In the genomic region with DNA sequence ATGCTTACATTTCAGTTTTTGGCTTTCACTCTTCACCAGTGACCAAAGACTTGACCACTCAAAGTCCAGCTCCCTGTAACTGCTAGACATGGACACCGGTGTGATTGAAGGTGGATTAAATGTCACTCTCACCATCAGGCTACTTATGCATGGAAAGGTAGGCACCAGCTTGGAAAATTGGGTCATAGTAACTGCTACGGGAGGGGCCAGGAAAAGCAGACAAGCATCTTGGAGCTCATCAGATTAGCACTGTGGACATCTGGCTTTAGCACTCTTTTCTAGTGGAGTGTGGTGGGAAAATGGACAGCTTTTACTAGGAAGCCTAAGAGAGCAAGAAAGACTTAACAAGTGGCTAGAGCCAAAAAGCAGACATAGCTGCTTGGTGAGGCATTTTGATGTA, we compare ENCODE assay signal across 17 mouse cellular contexts. TPM values are rescaled to one million over a fixed set of nuclear protein-coding genes. Genes with fewer than 3 reads are reported as not detected.
DNase-seq lines count a peak whose midpoint lies in the region; ATAC-seq and TF ChIP-seq lines count a peak whose summit lies in the region.
"Had no signal": no experiment of that assay in that cellular context is flagged by ENCODE, and none has a peak within 500 bp of the region (broad histone marks: within the 10 kb centered on the region; RNA-seq: fewer than 3 reads in every experiment).

No protein-coding gene starts in this region.

- no peak overlapping the region for H3K27ac ChIP-seq in heart, embryonic 13.5 days (replicated peaks)
- no peak overlapping the region for H3K27ac ChIP-seq in lung, embryonic 15.5 days
- no peak overlapping the region for H3K27ac ChIP-seq in embryonic facial prominence, embryonic 12.5 days
- H3K27ac ChIP-seq in liver, postnatal 0 days (ENCODE audit: low read depth) = 0 out of 2 replicates have a peak overlapping the region, but pooled peaks have one; percentile 4
- H3K27ac ChIP-seq: macrophage had no signal

- peak overlapping the region; percentile 93; the same call in 1 of the 2 replicates for H3K4me3 ChIP-seq in heart, embryonic 13.5 days
- no peak overlapping the region for H3K4me3 ChIP-seq in lung, embryonic 15.5 days
- no peak overlapping the region for H3K4me3 ChIP-seq in embryonic facial prominence, embryonic 12.5 days
- H3K4me3 ChIP-seq in liver, postnatal 0 days (ENCODE audit: low read depth, low read length) = no peak overlapping the region

- WGBS in heart, embryonic 13.5 days = 62% methylated on average over 2 of the region's 2 CpGs
- WGBS in lung, embryonic 15.5 days = 70% methylated on average over 2 of the region's 2 CpGs
- WGBS in embryonic facial prominence, embryonic 12.5 days = 64% methylated on average over 2 of the region's 2 CpGs
- WGBS in liver, postnatal 0 days (ENCODE audit: insufficient replicate concordance) = 83% methylated on average over 2 of the region's 2 CpGs

- no peak for TF ChIP-seq EP300 in liver, postnatal 0 days (IDR thresholded peaks at IDR 0.05; ENCODE audit: low read depth)

- H3K36me3 ChIP-seq in heart, embryonic 13.5 days = peaks cover 61% of the 10 kb centered on the region
- H3K36me3 ChIP-seq in lung, embryonic 15.5 days = peaks cover 46% of the 10 kb centered on the region
- peaks cover 46% of the 10 kb centered on the region for H3K36me3 ChIP-seq in embryonic facial prominence, embryonic 12.5 days
- H3K36me3 ChIP-seq in liver, postnatal 0 days (replicated peaks; ENCODE audit: insufficient read depth, low read length) = peaks cover 46% of the 10 kb centered on the region

- H3K4me1 ChIP-seq in heart, embryonic 13.5 days = peaks cover 19% of the 10 kb centered on the region
- peaks cover 10% of the 10 kb centered on the region for H3K4me1 ChIP-seq in lung, embryonic 15.5 days
- H3K4me1 ChIP-seq in embryonic facial prominence, embryonic 12.5 days = peaks cover 12% of the 10 kb centered on the region; the same call in 1 of the 2 replicates
- H3K4me1 ChIP-seq in liver, postnatal 0 days (ENCODE audit: insufficient read depth) = peaks cover 10% of the 10 kb centered on the region; the same call in 1 of the 2 replicates

- no peak overlapping the region; the same call in none of the 2 replicates for H3K9ac ChIP-seq in heart, embryonic 13.5 days
- H3K9ac ChIP-seq in lung, embryonic 15.5 days = no peak overlapping the region
- H3K9ac ChIP-seq in embryonic facial prominence, embryonic 12.5 days = no peak overlapping the region
- 0 out of 2 replicates have a peak overlapping the region, but pooled peaks have one; percentile 17 for H3K9ac ChIP-seq in liver, postnatal 0 days (replicated peaks)

- H3K27me3 ChIP-seq in heart, embryonic 13.5 days (replicated peaks) = no peaks in the 10 kb centered on the region
- no peaks in the 10 kb centered on the region for H3K27me3 ChIP-seq in lung, embryonic 15.5 days
- no peaks in the 10 kb centered on the region for H3K27me3 ChIP-seq in embryonic facial prominence, embryonic 12.5 days
- no peaks in the 10 kb centered on the region for H3K27me3 ChIP-seq in liver, postnatal 0 days (ENCODE audit: insufficient read depth, low read length)

- no peak for ATAC-seq in heart, embryonic 13.5 days (ENCODE audit: extremely low read depth, insufficient number of reproducible peaks, low FRiP score, low TSS enrichment)
- no peak for ATAC-seq in lung, embryonic 15.5 days (ENCODE audit: borderline replicate concordance, extremely low read depth, low FRiP score, low TSS enrichment)
- ATAC-seq in embryonic facial prominence, embryonic 12.5 days (ENCODE audit: insufficient number of reproducible peaks, insufficient read depth, low FRiP score, low TSS enrichment) = no peak
- ATAC-seq in liver, postnatal 0 days = no peak
- no peak for ATAC-seq in monocyte, adult 5-6 weeks (replicated peaks; ENCODE audit: insufficient number of reproducible peaks, low FRiP score, low TSS enrichment, poor library complexity, severe bottlenecking)

- no peak for DNase-seq in heart, postnatal 4 days
- no peak for DNase-seq in lung, postnatal 36 days
- no peak for DNase-seq in liver, postnatal 0 days
- no peak for DNase-seq in urinary bladder, postnatal 4 days (ENCODE audit: low spot score in 2 of 2)
- DNase-seq: gastrocnemius, postnatal 25 days; kidney, adult 11 months; right cerebral cortex, postnatal 25 days had no signal

- no peak for TF ChIP-seq CTCF in liver, postnatal 0 days (IDR thresholded peaks at IDR 0.05; ENCODE audit: low read depth)

- H3K9me3 ChIP-seq in heart, embryonic 13.5 days = no peaks in the 10 kb centered on the region
- H3K9me3 ChIP-seq in lung, embryonic 15.5 days = no peaks in the 10 kb centered on the region
- H3K9me3 ChIP-seq in embryonic facial prominence, embryonic 12.5 days = no peaks in the 10 kb centered on the region
- no peaks in the 10 kb centered on the region for H3K9me3 ChIP-seq in liver, postnatal 0 days (ENCODE audit: low read length)

- peak overlapping the region; percentile 79 for H3K4me2 ChIP-seq in heart, embryonic 13.5 days
- 0 out of 2 replicates have a peak overlapping the region, but pooled peaks have one; percentile 2 for H3K4me2 ChIP-seq in lung, embryonic 15.5 days
- H3K4me2 ChIP-seq in embryonic facial prominence, embryonic 12.5 days (replicated peaks) = peak overlapping the region; percentile 27; the same call in 1 of the 2 replicates
- H3K4me2 ChIP-seq in liver, postnatal 0 days (ENCODE audit: low read depth, low read length) = 0 out of 2 replicates have a peak overlapping the region, but pooled peaks have one; percentile 23

RNA-seq across cellular contexts. Expression of a gene that starts 2.9 kb away (rescaled TPM):
- polyA plus RNA-seq in heart, embryonic 13.5 days (2015; fragmentation: Nextera tagmentation; extraction: Ambion mirVana) = 141 and 142 TPM in 2 replicates
- total RNA-seq in heart, postnatal 4 days (2021) = 100 to 1,000 TPM; 703 to 721 TPM
- polyA plus RNA-seq in lung, embryonic 15.5 days (2015; fragmentation: Nextera tagmentation; extraction: Ambion mirVana) = 217 TPM in 2 replicates
- 228 and 230 TPM in 2 replicates for polyA plus RNA-seq in embryonic facial prominence, embryonic 12.5 days (2016; fragmentation: Nextera tagmentation; extraction: Ambion mirVana)
- 68.4 and 70.9 TPM in 2 replicates for polyA plus RNA-seq in liver, postnatal 0 days (2015; fragmentation: Nextera tagmentation; extraction: Ambion mirVana)
- total RNA-seq in monocyte, adult 5-6 weeks (2017) = 106 to 183 TPM (median 119 TPM) in 3 replicates

RNA-seq across cellular contexts. Expression of a gene that starts 14.4 kb away (rescaled TPM):
- 93.9 and 102 TPM in 2 replicates for polyA plus RNA-seq in heart, embryonic 13.5 days (2015; fragmentation: Nextera tagmentation; extraction: Ambion mirVana)
- total RNA-seq in heart, postnatal 4 days (2021) = 10 to 100 TPM; 26.4 to 28.0 TPM
- 69.4 and 71.4 TPM in 2 replicates for polyA plus RNA-seq in lung, embryonic 15.5 days (2015; fragmentation: Nextera tagmentation; extraction: Ambion mirVana)
- 59.0 and 59.8 TPM in 2 replicates for polyA plus RNA-seq in embryonic facial prominence, embryonic 12.5 days (2016; fragmentation: Nextera tagmentation; extraction: Ambion mirVana)
- polyA plus RNA-seq in liver, postnatal 0 days (2015; fragmentation: Nextera tagmentation; extraction: Ambion mirVana) = 76.0 and 77.2 TPM in 2 replicates
- 233 to 280 TPM (median 259 TPM) in 3 replicates for total RNA-seq in monocyte, adult 5-6 weeks (2017)

RNA-seq across cellular contexts. Expression of a gene that starts 28.1 kb away (rescaled TPM):
- 0.82 and 1.4 TPM in 2 replicates for polyA plus RNA-seq in heart, embryonic 13.5 days (2015; fragmentation: Nextera tagmentation; extraction: Ambion mirVana)
- 1 to 10 TPM in 1 of 2 experiments, under 1 TPM in 1; 0.77 to 1.6 TPM for total RNA-seq in heart, postnatal 4 days (2021)
- 0.59 and 0.82 TPM in 2 replicates for polyA plus RNA-seq in lung, embryonic 15.5 days (2015; fragmentation: Nextera tagmentation; extraction: Ambion mirVana)
- polyA plus RNA-seq in embryonic facial prominence, embryonic 12.5 days (2016; fragmentation: Nextera tagmentation; extraction: Ambion mirVana) = 0.13 and 0.60 TPM in 2 replicates
- polyA plus RNA-seq in liver, postnatal 0 days (2015; fragmentation: Nextera tagmentation; extraction: Ambion mirVana) = 0.36 and 0.60 TPM in 2 replicates
- 0.86 TPM in 1 of 3 replicates, not detected in the others for total RNA-seq in monocyte, adult 5-6 weeks (2017)
- polyA plus RNA-seq: neural tube, embryonic 11.5 days had no signal

RNA-seq across cellular contexts. Expression of a gene that starts 30.3 kb away (rescaled TPM):
- 4.2 TPM in 1 of 2 replicates, not detected in the other for polyA plus RNA-seq in heart, embryonic 13.5 days (2015; fragmentation: Nextera tagmentation; extraction: Ambion mirVana)
- 1 to 10 TPM in 1 of 2 experiments, not detected in 1; 7.3 TPM for total RNA-seq in heart, postnatal 4 days (2021)
- polyA plus RNA-seq in lung, embryonic 15.5 days (2015; fragmentation: Nextera tagmentation; extraction: Ambion mirVana) = not detected in 2 replicates
- polyA plus RNA-seq in embryonic facial prominence, embryonic 12.5 days (2016; fragmentation: Nextera tagmentation; extraction: Ambion mirVana) = not detected in 2 replicates
- not detected in 2 replicates for polyA plus RNA-seq in liver, postnatal 0 days (2015; fragmentation: Nextera tagmentation; extraction: Ambion mirVana)
- total RNA-seq in monocyte, adult 5-6 weeks (2017) = not detected in 3 replicates
- total RNA-seq: ES-E14; left cerebral cortex, postnatal 36 days had no signal
- polyA plus RNA-seq: cortical plate, adult 2 months; macrophage; stomach, embryonic 16.5 days had no signal

RNA-seq across cellular contexts. Expression of a gene that starts 43.6 kb away (rescaled TPM):
- 10.8 and 11.6 TPM in 2 replicates for polyA plus RNA-seq in heart, embryonic 13.5 days (2015; fragmentation: Nextera tagmentation; extraction: Ambion mirVana)
- 1 to 10 TPM; 5.4 to 6.1 TPM for total RNA-seq in heart, postnatal 4 days (2021)
- polyA plus RNA-seq in lung, embryonic 15.5 days (2015; fragmentation: Nextera tagmentation; extraction: Ambion mirVana) = 11.8 and 14.4 TPM in 2 replicates
- 27.9 and 33.8 TPM in 2 replicates for polyA plus RNA-seq in embryonic facial prominence, embryonic 12.5 days (2016; fragmentation: Nextera tagmentation; extraction: Ambion mirVana)
- 0.53 and 0.85 TPM in 2 replicates for polyA plus RNA-seq in liver, postnatal 0 days (2015; fragmentation: Nextera tagmentation; extraction: Ambion mirVana)
- total RNA-seq in monocyte, adult 5-6 weeks (2017) = 0.32 to 1.2 TPM (median 0.97 TPM) in 3 replicates

Comparison
In these comparisons a context has a peak if more than half of its experiments do, and no peak if none do; other contexts are left out.
1. H3K4me2 ChIP-seq: peak in every context shown above with its lines; median percentile 79 in heart, embryonic 13.5 days; 27 in embryonic facial prominence, embryonic 12.5 days; 23 in liver, postnatal 0 days; 2 in lung, embryonic 15.5 days.